Mouse (Mus musculus): ENCODE data around the gene Baz1b.
A peak's percentile ranks its signal among the peaks of the same experiment; 100 is the strongest.

Gene Baz1b

GRCm38 (mm10) chr5:135236571-135236970 lies 49.5 kb downstream of the Baz1b start:
- DNase-seq (ENCODE audit: low spot score in 2 of 2): no peak

- no peak for DNase-seq (ENCODE audit: low spot score in 2 of 2)
These were observed 51.8 kb downstream of the Baz1b start for GRCm38 (mm10) chr5:135238832-135239231.

- no peak for DNase-seq (ENCODE audit: low spot score in 2 of 2)
These were observed 54.4 kb downstream of the Baz1b start for GRCm38 (mm10) chr5:135241474-135241873.

GRCm38 (mm10) chr5:135242136-135242535 lies 55.1 kb downstream of the Baz1b start:
- DNase-seq (ENCODE audit: low spot score in 2 of 2): no peak

GRCm38 (mm10) chr5:135242608-135243007 lies 55.5 kb downstream of the Baz1b start:
- no peak for DNase-seq (ENCODE audit: low spot score in 2 of 2)

GRCm38 (mm10) chr5:135243166-135243565 lies 56.1 kb downstream of the Baz1b start:
- no peak for DNase-seq (ENCODE audit: low spot score in 2 of 2)

- DNase-seq (ENCODE audit: low spot score in 2 of 2): no peak
These were observed 59.5 kb downstream of the Baz1b start for GRCm38 (mm10) chr5:135246531-135246930.

- no peak for DNase-seq (ENCODE audit: low spot score in 2 of 2)
These were observed 60.3 kb downstream of the Baz1b start for GRCm38 (mm10) chr5:135247337-135247736.

- no peak for DNase-seq (ENCODE audit: low spot score in 2 of 2)
These were observed 62.1 kb downstream of the Baz1b start for GRCm38 (mm10) chr5:135248956-135249676.

- DNase-seq (ENCODE audit: low spot score in 2 of 2): no peak
These were observed 63.4 kb downstream of the Baz1b start for GRCm38 (mm10) chr5:135250186-135251078.

- DNase-seq (ENCODE audit: low spot score in 2 of 2): peak; percentile 77 to 82
These were observed 64.0 kb downstream of the Baz1b start, which contains the start of gene Fzd9 for GRCm38 (mm10) chr5:135251079-135251454. Gene Fzd9, minus strand, starts transcription at chr5:135251230.

- no peak for DNase-seq (ENCODE audit: low spot score in 2 of 2)
These were observed 66.8 kb downstream of the Baz1b start for GRCm38 (mm10) chr5:135253741-135254401.

GRCm38 (mm10) chr5:135256166-135256565 lies 69.1 kb downstream of the Baz1b start:
- no peak for DNase-seq (ENCODE audit: low spot score in 2 of 2)

- no peak for DNase-seq (ENCODE audit: low spot score in 2 of 2)
These were observed 70.5 kb downstream of the Baz1b start for GRCm38 (mm10) chr5:135257559-135257958.

GRCm38 (mm10) chr5:135258280-135259150 lies 71.5 kb downstream of the Baz1b start:
- DNase-seq (ENCODE audit: low spot score in 2 of 2): no peak

- no peak for DNase-seq (ENCODE audit: low spot score in 2 of 2)
These were observed 76.9 kb downstream of the Baz1b start for GRCm38 (mm10) chr5:135263866-135264503.

- DNase-seq (ENCODE audit: low spot score in 2 of 2): no peak
These were observed 77.5 kb downstream of the Baz1b start for GRCm38 (mm10) chr5:135264548-135264947.

GRCm38 (mm10) chr5:135269451-135269850 lies 82.4 kb downstream of the Baz1b start:
- DNase-seq (ENCODE audit: low spot score in 2 of 2): no peak

- no peak for DNase-seq (ENCODE audit: low spot score in 2 of 2)
These were observed 83.3 kb downstream of the Baz1b start for GRCm38 (mm10) chr5:135270361-135270760.

GRCm38 (mm10) chr5:135271563-135272165 lies 84.6 kb downstream of the Baz1b start:
- no peak for DNase-seq (ENCODE audit: low spot score in 2 of 2)
